In genomic region chr14:78500578-78500977, GRCm38 (mm10) we compare ENCODE assay signal across 18 mouse cellular contexts. TPM values are rescaled to one million over a fixed set of nuclear protein-coding genes. Genes with fewer than 3 reads are reported as not detected.
DNase-seq lines count a peak whose midpoint lies in the region; ATAC-seq and TF ChIP-seq lines count a peak whose summit lies in the region.
"Had no signal": no experiment of that assay in that cellular context is flagged by ENCODE, and none has a peak within 500 bp of the region (broad histone marks: within the 10 kb centered on the region; RNA-seq: fewer than 3 reads in every experiment).

No protein-coding gene starts in this region.

- POLR2A ChIA-PET in Patski (lab: Charles Lee): no interaction called here

- 75% methylated on average over 3 of the region's 3 CpGs for WGBS in hindbrain, postnatal 0 days
- WGBS in hindbrain, embryonic 14.5 days: 78% methylated on average over 3 of the region's 3 CpGs
- WGBS in midbrain, embryonic 14.5 days: 78% methylated on average over 3 of the region's 3 CpGs
- 71% methylated on average over 3 of the region's 3 CpGs for WGBS in midbrain, embryonic 11.5 days
- WGBS in forebrain, embryonic 16.5 days: 78% methylated on average over 3 of the region's 3 CpGs

- no peak overlapping the region for H3K4me3 ChIP-seq in hindbrain, postnatal 0 days (ENCODE audit: low read length)
- no peak overlapping the region for H3K4me3 ChIP-seq in hindbrain, embryonic 14.5 days (replicated peaks; ENCODE audit: low read length)
- H3K4me3 ChIP-seq in midbrain, embryonic 14.5 days (replicated peaks; ENCODE audit: low read depth, low read length): no peak overlapping the region
- H3K4me3 ChIP-seq in midbrain, embryonic 11.5 days (ENCODE audit: low read depth, low read length): no peak overlapping the region
- no peak overlapping the region for H3K4me3 ChIP-seq in forebrain, embryonic 16.5 days (replicated peaks; ENCODE audit: low read length)
- H3K4me3 ChIP-seq: intestine, embryonic 15.5 days; liver, embryonic 13.5 days; neural tube, embryonic 12.5 days had no signal

- ATAC-seq in hindbrain, postnatal 0 days: no peak
- no peak for ATAC-seq in hindbrain, embryonic 14.5 days (ENCODE audit: low FRiP score)
- ATAC-seq in midbrain, embryonic 14.5 days (ENCODE audit: low FRiP score, low TSS enrichment): no peak
- ATAC-seq in midbrain, embryonic 11.5 days (ENCODE audit: low FRiP score): no peak
- ATAC-seq in Patski: no peak
- no peak for ATAC-seq in forebrain, embryonic 16.5 days
- ATAC-seq: intestine, embryonic 15.5 days had no signal

- in situ Hi-C loops in Patski (cut with MboI; ENCODE audit: low pct_unique_long_range_greater_than_20kb): no loop called here

- peak; percentile 29; the same call in 1 of the 2 replicates for TF ChIP-seq CTCF in hindbrain, postnatal 0 days (IDR thresholded peaks at IDR 0.05; ENCODE audit: low read depth)
- TF ChIP-seq CTCF in Patski (IDR thresholded peaks at IDR 0.05): peak; percentile 49

- no peak overlapping the region for H3K4me2 ChIP-seq in hindbrain, postnatal 0 days (ENCODE audit: low read depth, low read length)
- H3K4me2 ChIP-seq in hindbrain, embryonic 14.5 days (replicated peaks): no peak overlapping the region
- no peak overlapping the region for H3K4me2 ChIP-seq in midbrain, embryonic 14.5 days (ENCODE audit: low read length)
- no peak overlapping the region for H3K4me2 ChIP-seq in midbrain, embryonic 11.5 days
- no peak overlapping the region for H3K4me2 ChIP-seq in forebrain, embryonic 16.5 days (ENCODE audit: low read length)
- H3K4me2 ChIP-seq: heart, embryonic 11.5 days; intestine, embryonic 15.5 days; liver, embryonic 13.5 days; neural tube, embryonic 12.5 days had no signal

- peak; percentile 18 for DNase-seq in hindbrain, postnatal 0 days (ENCODE audit: low spot score)
- no peak for DNase-seq in hindbrain, embryonic 14.5 days (ENCODE audit: low spot score)
- DNase-seq in midbrain, embryonic 14.5 days: peak; percentile 15
- no peak for DNase-seq in midbrain, embryonic 11.5 days (ENCODE audit: low spot score, missing footprints)
- no peak for DNase-seq in Patski (ENCODE audit: low read depth, low spot score)
- DNase-seq in urinary bladder, adult 18-20 months (ENCODE audit: low spot score in 2 of 2): no peak
- DNase-seq: adrenal gland, adult 8-10 months; cerebellum, adult 2 months; gastrocnemius, postnatal 14 days; heart, postnatal 36 days; kidney, postnatal 25 days; left cerebral cortex, postnatal 4 days; liver, embryonic 13.5 days had no signal

- H3K27me3 ChIP-seq in hindbrain, postnatal 0 days (ENCODE audit: insufficient read depth, low read length): no peaks in the 10 kb centered on the region
- no peaks in the 10 kb centered on the region for H3K27me3 ChIP-seq in hindbrain, embryonic 14.5 days (ENCODE audit: control insufficient read depth, insufficient read depth, low read length)
- H3K27me3 ChIP-seq in midbrain, embryonic 14.5 days (ENCODE audit: control insufficient read depth, insufficient read depth, low read length): no peaks in the 10 kb centered on the region
- H3K27me3 ChIP-seq in midbrain, embryonic 11.5 days (ENCODE audit: control insufficient read depth, insufficient read depth, low read length): no peaks in the 10 kb centered on the region
- no peaks in the 10 kb centered on the region for H3K27me3 ChIP-seq in Patski
- no peaks in the 10 kb centered on the region for H3K27me3 ChIP-seq in forebrain, embryonic 16.5 days (replicated peaks; ENCODE audit: control insufficient read depth, insufficient read depth, low read length)
- H3K27me3 ChIP-seq: intestine, embryonic 15.5 days; liver, embryonic 13.5 days; neural tube, embryonic 12.5 days had no signal

- no peaks in the 10 kb centered on the region for H3K9me3 ChIP-seq in hindbrain, postnatal 0 days (ENCODE audit: low read length)
- H3K9me3 ChIP-seq in hindbrain, embryonic 14.5 days (ENCODE audit: control insufficient read depth, low read length): no peaks in the 10 kb centered on the region
- no peaks in the 10 kb centered on the region for H3K9me3 ChIP-seq in midbrain, embryonic 14.5 days (ENCODE audit: control insufficient read depth, low read length)
- H3K9me3 ChIP-seq in midbrain, embryonic 11.5 days (ENCODE audit: control insufficient read depth, low read length): no peaks in the 10 kb centered on the region
- no peaks in the 10 kb centered on the region for H3K9me3 ChIP-seq in forebrain, embryonic 16.5 days (ENCODE audit: control insufficient read depth, low read length)
- H3K9me3 ChIP-seq: intestine, embryonic 15.5 days; neural tube, embryonic 12.5 days had no signal

- no peak overlapping the region for H3K9ac ChIP-seq in hindbrain, postnatal 0 days (replicated peaks; ENCODE audit: low read length)
- no peak overlapping the region for H3K9ac ChIP-seq in hindbrain, embryonic 14.5 days
- no peak overlapping the region for H3K9ac ChIP-seq in midbrain, embryonic 14.5 days (replicated peaks; ENCODE audit: low read length)
- H3K9ac ChIP-seq in midbrain, embryonic 11.5 days (ENCODE audit: low read length): no peak overlapping the region
- no peak overlapping the region for H3K9ac ChIP-seq in forebrain, embryonic 16.5 days (replicated peaks; ENCODE audit: low read depth, low read length)
- H3K9ac ChIP-seq: intestine, embryonic 15.5 days; liver, embryonic 13.5 days; neural tube, embryonic 12.5 days had no signal

- no peaks in the 10 kb centered on the region for H3K4me1 ChIP-seq in hindbrain, postnatal 0 days (ENCODE audit: insufficient read depth, low read length)
- no peaks in the 10 kb centered on the region for H3K4me1 ChIP-seq in hindbrain, embryonic 14.5 days (replicated peaks; ENCODE audit: control insufficient read depth, insufficient read depth, low read length)
- no peaks in the 10 kb centered on the region for H3K4me1 ChIP-seq in midbrain, embryonic 14.5 days (ENCODE audit: control insufficient read depth, insufficient read depth, low read length)
- H3K4me1 ChIP-seq in midbrain, embryonic 11.5 days (ENCODE audit: control insufficient read depth, insufficient read depth, low read length): no peaks in the 10 kb centered on the region
- no peaks in the 10 kb centered on the region for H3K4me1 ChIP-seq in forebrain, embryonic 16.5 days (replicated peaks; ENCODE audit: control insufficient read depth, insufficient read depth, low read length)
- H3K4me1 ChIP-seq: intestine, embryonic 15.5 days; neural tube, embryonic 12.5 days had no signal

- H3K27ac ChIP-seq in hindbrain, postnatal 0 days: no peak overlapping the region
- no peak overlapping the region for H3K27ac ChIP-seq in hindbrain, embryonic 14.5 days
- H3K27ac ChIP-seq in midbrain, embryonic 14.5 days (replicated peaks; ENCODE audit: low read depth, low read length): no peak overlapping the region
- H3K27ac ChIP-seq in midbrain, embryonic 11.5 days (ENCODE audit: low read depth, low read length): no peak overlapping the region
- H3K27ac ChIP-seq in forebrain, embryonic 16.5 days (ENCODE audit: low read length): no peak overlapping the region
- H3K27ac ChIP-seq: intestine, embryonic 15.5 days; liver, embryonic 13.5 days; macrophage; neural tube, embryonic 12.5 days had no signal

- CTCF ChIA-PET in Patski (lab: Charles Lee): no interaction called here

- H3K36me3 ChIP-seq in hindbrain, postnatal 0 days (ENCODE audit: insufficient read depth, low read length): peaks cover 3% of the 10 kb centered on the region; the same call in 1 of the 2 replicates
- peaks cover 54% of the 10 kb centered on the region for H3K36me3 ChIP-seq in hindbrain, embryonic 14.5 days (replicated peaks; ENCODE audit: control insufficient read depth, insufficient read depth)
- H3K36me3 ChIP-seq in midbrain, embryonic 14.5 days (ENCODE audit: control insufficient read depth, insufficient read depth, low read length): peaks cover 33% of the 10 kb centered on the region
- H3K36me3 ChIP-seq in midbrain, embryonic 11.5 days (ENCODE audit: control insufficient read depth, insufficient read depth, low read length): peaks cover 3% of the 10 kb centered on the region; the same call in 1 of the 2 replicates
- H3K36me3 ChIP-seq in forebrain, embryonic 16.5 days (ENCODE audit: control insufficient read depth, insufficient read depth): peaks cover 22% of the 10 kb centered on the region

RNA-seq across cellular contexts. Expression of gene Akap11, which starts 36.0 kb away (rescaled TPM):
- 64.5 and 71.8 TPM in 2 replicates for total RNA-seq in hindbrain, postnatal 0 days (2014; rRNA removed)
- polyA plus RNA-seq in hindbrain, postnatal 0 days (2015; fragmentation: Nextera tagmentation; extraction: Ambion mirVana): 28.5 and 31.3 TPM in 2 replicates
- polyA plus RNA-seq in hindbrain, embryonic 14.5 days (2014; fragmentation: Nextera tagmentation; extraction: Ambion mirVana): 34.5 and 36.7 TPM in 2 replicates
- polyA plus RNA-seq in midbrain, embryonic 14.5 days (2014; fragmentation: Nextera tagmentation; extraction: Ambion mirVana): 39.6 and 40.6 TPM in 2 replicates
- polyA plus RNA-seq in midbrain, embryonic 11.5 days (2014; fragmentation: Nextera tagmentation; extraction: Ambion mirVana): 17.6 and 22.4 TPM in 2 replicates
- 54.3 TPM for polyA plus RNA-seq in Patski (2021)
- polyA plus RNA-seq in forebrain, embryonic 16.5 days (2015; fragmentation: Nextera tagmentation; extraction: Ambion mirVana): 44.0 and 46.3 TPM in 2 replicates

Comparison
In these comparisons a context has a peak if more than half of its experiments do, and no peak if none do; other contexts are left out.
1. DNase-seq: peak in hindbrain, postnatal 0 days (single experiment) and midbrain, embryonic 14.5 days (single experiment); none in hindbrain, embryonic 14.5 days (single experiment), midbrain, embryonic 11.5 days (single experiment), Patski (single experiment) and urinary bladder, adult 18-20 months (0 of 2).